Mouse (Mus musculus) liver, embryonic 11.5 days (tissue): ENCODE measurements around the gene Vmn1r52. TPM values are rescaled to one million over a fixed set of nuclear protein-coding genes. Genes with fewer than 3 reads are reported as not detected.
"Not testable (repeated sequence)": the region's sequence is repeated elsewhere in the genome, so short reads cannot be mapped to it uniquely, and the experiment has no call there.

Source experiments
- ATAC-seq: fragments of 200-750 bp; cut with Nextera tagmentation; replicated peaks from 2 replicates; pipeline ENCODE4 v1.8.0; 2017; ENCODE audit warnings: moderate number of reproducible peaks, mild to moderate bottlenecking, moderate TSS enrichment, moderate library complexity; ENCODE audit not compliant: low FRiP score
- DNase-seq: peaks from one replicate; pipeline ENCODE4 v3.0.0-alpha.2; 2017; ENCODE audit warnings: low spot score
- H3K27ac ChIP-seq: fragments of 300-500 bp; sonication (generic); 2 replicates; pipeline ENCODE4 v1.5.1; 2014; ENCODE audit warnings: mild to moderate bottlenecking, low read depth, low read length, control low read depth
- H3K27me3 ChIP-seq: fragments of 300-500 bp; sonication (generic); replicated peaks from 2 replicates; pipeline ENCODE4 v1.6.1; 2014; ENCODE audit warnings: low read length, mixed read lengths; ENCODE audit not compliant: control insufficient read depth, insufficient read depth
- H3K36me3 ChIP-seq: fragments of 300-500 bp; sonication (generic); 2 replicates; pipeline ENCODE4 v1.6.1; 2014; ENCODE audit warnings: mild to moderate bottlenecking, low read length, moderate library complexity, mixed read lengths; ENCODE audit not compliant: control insufficient read depth, insufficient read depth
- H3K4me1 ChIP-seq: fragments of 300-500 bp; sonication (generic); replicated peaks from 2 replicates; pipeline ENCODE4 v1.6.1; 2014; ENCODE audit warnings: low read length, mixed read lengths; ENCODE audit not compliant: control insufficient read depth, insufficient read depth
- H3K4me2 ChIP-seq: fragments of 300-500 bp; sonication (generic); 2 replicates; pipeline ENCODE4 v1.6.1; 2014; ENCODE audit warnings: mild to moderate bottlenecking, control low read depth, moderate library complexity
- H3K4me3 ChIP-seq: fragments of 300-500 bp; sonication (generic); 2 replicates; pipeline ENCODE4 v1.5.1; 2014; ENCODE audit warnings: low read depth, low read length, control low read depth
- H3K9ac ChIP-seq: fragments of 300-500 bp; sonication (generic); 2 replicates; pipeline ENCODE4 v1.6.1; 2014; ENCODE audit warnings: low read depth, low read length, control low read depth
- H3K9me3 ChIP-seq: fragments of 300-500 bp; sonication (generic); 2 replicates; pipeline ENCODE4 v1.6.1; 2016; ENCODE audit warnings: low read length, inconsistent platforms, mixed read lengths; ENCODE audit not compliant: control insufficient read depth
- WGBS: fragments of 180-500 bp; shearing (Covaris S2); extraction: QIAGEN DNeasy Blood & Tissue Kit; methylation state at CpG from one replicate; pipeline ENCODE4 v1.1.7; 2014; 5-methylcytosine and 5-hydroxymethylcytosine counted together
- polyA plus RNA-seq: library from polyadenylated mRNA; unstranded; fragments of >200 nt; fragmentation: Nextera tagmentation; extraction: Ambion mirVana; gene quantifications from 2 replicates; pipeline ENCODE4 v1.2.1, GENCODE M21; 2014

The Vmn1r52 gene
- not detected in 2 replicates for polyA plus RNA-seq

- H3K36me3 ChIP-seq, result no peaks in the 10 kb centered on the region
- ATAC-seq (no peak), DNase-seq (no peak)
- H3K4me2 ChIP-seq, result no peak within 1 kb of the TSS
- WGBS, result 56% methylated on average over 2 of the region's 2 CpGs
- no peak within 1 kb of the TSS for H3K9ac ChIP-seq
- H3K4me1 ChIP-seq, result no peaks in the 10 kb centered on the region
- no peaks in the 10 kb centered on the region for H3K9me3 ChIP-seq
- no peak within 1 kb of the TSS for H3K4me3 ChIP-seq
- no peak within 1 kb of the TSS for H3K27ac ChIP-seq
- no peaks in the 10 kb centered on the region for H3K27me3 ChIP-seq
Measured at GRCm38 (mm10) chr6:90174508-90174907, at the start of gene Vmn1r52. Vmn1r52 (plus strand) TSS chr6:90174808.

GRCm38 (mm10) chr6:90160139-90160538 is 14.5 kb upstream of the Vmn1r52 start:
- H3K36me3 ChIP-seq, result no peaks in the 10 kb centered on the region
- H3K9me3 ChIP-seq, result no peaks in the 10 kb centered on the region
- H3K9ac ChIP-seq, result no peak overlapping the region
- no peaks in the 10 kb centered on the region for H3K27me3 ChIP-seq
- DNase-seq (no peak), ATAC-seq (no peak)
- no peak overlapping the region for H3K4me3 ChIP-seq
- no peaks in the 10 kb centered on the region for H3K4me1 ChIP-seq
- no peak overlapping the region for H3K4me2 ChIP-seq
- no peak overlapping the region for H3K27ac ChIP-seq
- 71% methylated on average over 3 of the region's 3 CpGs for WGBS

- H3K4me2 ChIP-seq, result not testable (repeated sequence)
- WGBS, result 44% methylated on average over 1 of the region's 2 CpGs
Measured at GRCm38 (mm10) chr6:90202493-90202892, 27.9 kb downstream of the Vmn1r52 start, which contains the start of gene V1ra8. V1ra8 (plus strand) TSS chr6:90202793.

GRCm38 (mm10) chr6:90224338-90224737 is 49.7 kb downstream of the Vmn1r52 start, which contains the start of gene Vmn1r53:
Vmn1r53 (minus strand) TSS chr6:90224438.
- ATAC-seq, result no peak
- WGBS, result 71% methylated on average over 1 of the region's 1 CpGs
- no peak for DNase-seq
- H3K36me3 ChIP-seq, result no peaks in the 10 kb centered on the region
- H3K4me2 ChIP-seq, result no peak within 1 kb of the TSS
- H3K27me3 ChIP-seq, result no peaks in the 10 kb centered on the region
- H3K9me3 ChIP-seq, result no peaks in the 10 kb centered on the region
- H3K9ac ChIP-seq, result no peak within 1 kb of the TSS
- H3K27ac ChIP-seq, result no peak within 1 kb of the TSS
- H3K4me3 ChIP-seq, result no peak within 1 kb of the TSS
- H3K4me1 ChIP-seq, result no peaks in the 10 kb centered on the region

More at GRCm38 (mm10) chr6:90202493-90202892, 27.9 kb downstream of the Vmn1r52 start, which contains the start of gene V1ra8:
- not testable (repeated sequence) for H3K27ac ChIP-seq, ATAC-seq, H3K4me3 ChIP-seq, H3K9me3 ChIP-seq, DNase-seq, H3K9ac ChIP-seq, H3K27me3 ChIP-seq, H3K36me3 ChIP-seq, H3K4me1 ChIP-seq

Other genes with a start within 250 kb of the Vmn1r52 start
- gene Vmn1r45, start 234.2 kb upstream of the Vmn1r52 start, polyA plus RNA-seq, result not detected in 2 replicates
- not detected in 2 replicates for gene Vmn1r46, start 205.5 kb upstream of the Vmn1r52 start, polyA plus RNA-seq
- not detected in 2 replicates for gene Vmn1r47, start 158.7 kb upstream of the Vmn1r52 start, polyA plus RNA-seq
- not detected in 2 replicates for gene Vmn1r48, start 138.0 kb upstream of the Vmn1r52 start, polyA plus RNA-seq
- not detected in 2 replicates for gene Vmn1r49, start 96.3 kb upstream of the Vmn1r52 start, polyA plus RNA-seq
- gene Vmn1r50, start 73.4 kb upstream of the Vmn1r52 start, polyA plus RNA-seq, result not detected in 2 replicates
- not detected in 2 replicates for gene Vmn1r51, start 52.2 kb upstream of the Vmn1r52 start, polyA plus RNA-seq
- not detected in 2 replicates for gene V1ra8, start 28.0 kb downstream of the Vmn1r52 start, polyA plus RNA-seq
- not detected in 2 replicates for gene Vmn1r53, start 49.6 kb downstream of the Vmn1r52 start, polyA plus RNA-seq
- not detected in 2 replicates for gene Vmn1r54, start 71.5 kb downstream of the Vmn1r52 start, polyA plus RNA-seq
- gene BC048671, start 126.4 kb downstream of the Vmn1r52 start, polyA plus RNA-seq, result not detected in 2 replicates
- gene Chst13, start 150.4 kb downstream of the Vmn1r52 start, polyA plus RNA-seq, result 16.7 and 17.4 TPM in 2 replicates
- 2.6 and 3.0 TPM in 2 replicates for gene Uroc1, start 158.5 kb downstream of the Vmn1r52 start, polyA plus RNA-seq
- 6.6 and 6.9 TPM in 2 replicates for gene Zxdc, start 194.7 kb downstream of the Vmn1r52 start, polyA plus RNA-seq